Mouse (Mus musculus): Measurements from ENCODE around the gene Lrrc3c. TPM values are rescaled to one million over a fixed set of nuclear protein-coding genes. Genes with fewer than 3 reads are reported as not detected.

Lrrc3c gene
- polyA plus RNA-seq, 1 experiment from 2014 or later: not detected

Other genes with a start within 250 kb of the Lrrc3c start
- 13.6 and 15.3 TPM in 2 replicates for gene Ppp1r1b, start 249.9 kb upstream of the Lrrc3c start, polyA plus RNA-seq (2014; fragmentation: Nextera tagmentation; extraction: Ambion mirVana)
- 39.6 and 40.6 TPM in 2 replicates for gene Stard3, start 239.9 kb upstream of the Lrrc3c start, polyA plus RNA-seq (2014; fragmentation: Nextera tagmentation; extraction: Ambion mirVana)
- gene Tcap, start 214.5 kb upstream of the Lrrc3c start, polyA plus RNA-seq (2014; fragmentation: Nextera tagmentation; extraction: Ambion mirVana): 149 and 151 TPM in 2 replicates
- 3.9 and 4.8 TPM in 2 replicates for gene Pnmt, start 211.8 kb upstream of the Lrrc3c start, polyA plus RNA-seq (2014; fragmentation: Nextera tagmentation; extraction: Ambion mirVana)
- 10.6 and 13.7 TPM in 2 replicates for gene Pgap3, start 197.8 kb upstream of the Lrrc3c start, polyA plus RNA-seq (2014; fragmentation: Nextera tagmentation; extraction: Ambion mirVana)
- 48.0 and 56.4 TPM in 2 replicates for gene Erbb2, start 185.8 kb upstream of the Lrrc3c start, polyA plus RNA-seq (2014; fragmentation: Nextera tagmentation; extraction: Ambion mirVana)
- gene Mien1, start 159.3 kb upstream of the Lrrc3c start, polyA plus RNA-seq (2014; fragmentation: Nextera tagmentation; extraction: Ambion mirVana): 107 and 110 TPM in 2 replicates
- 0.63 and 2.0 TPM in 2 replicates for gene Grb7, start 151.9 kb upstream of the Lrrc3c start, polyA plus RNA-seq (2014; fragmentation: Nextera tagmentation; extraction: Ambion mirVana)
- 0.13 TPM in 1 of 2 replicates, not detected in the other for gene Ikzf3, start 52.3 kb upstream of the Lrrc3c start, polyA plus RNA-seq (2014; fragmentation: Nextera tagmentation; extraction: Ambion mirVana)
- gene Zpbp2, start 47.2 kb upstream of the Lrrc3c start, polyA plus RNA-seq (2014; fragmentation: Nextera tagmentation; extraction: Ambion mirVana): 0.33 and 0.62 TPM in 2 replicates
- gene Ormdl3, start 10.9 kb upstream of the Lrrc3c start, polyA plus RNA-seq (2014; fragmentation: Nextera tagmentation; extraction: Ambion mirVana): 9.6 and 15.0 TPM in 2 replicates
- 0.34 and 0.44 TPM in 2 replicates for gene Gm12355, start 27.4 kb downstream of the Lrrc3c start, polyA plus RNA-seq (2014; fragmentation: Nextera tagmentation; extraction: Ambion mirVana)
- gene Gsdma3, start 28.1 kb downstream of the Lrrc3c start, polyA plus RNA-seq (2014; fragmentation: Nextera tagmentation; extraction: Ambion mirVana): 0.14 TPM in 1 of 2 replicates, not detected in the other
- not detected in 2 replicates for gene Gsdma2, start 48.5 kb downstream of the Lrrc3c start, polyA plus RNA-seq (2014; fragmentation: Nextera tagmentation; extraction: Ambion mirVana)
- gene Gsdma, start 66.1 kb downstream of the Lrrc3c start, polyA plus RNA-seq (2014; fragmentation: Nextera tagmentation; extraction: Ambion mirVana): not detected in 2 replicates
- gene Psmd3, start 84.3 kb downstream of the Lrrc3c start, polyA plus RNA-seq (2014; fragmentation: Nextera tagmentation; extraction: Ambion mirVana): 122 and 131 TPM in 2 replicates
- gene Csf3, start 103.0 kb downstream of the Lrrc3c start, polyA plus RNA-seq (2014; fragmentation: Nextera tagmentation; extraction: Ambion mirVana): not detected in 2 replicates
- 31.6 and 42.1 TPM in 2 replicates for gene Med24, start 131.1 kb downstream of the Lrrc3c start, polyA plus RNA-seq (2014; fragmentation: Nextera tagmentation; extraction: Ambion mirVana)
- gene Thra, start 142.3 kb downstream of the Lrrc3c start, polyA plus RNA-seq (2014; fragmentation: Nextera tagmentation; extraction: Ambion mirVana): 32.2 and 35.7 TPM in 2 replicates
- 5.6 and 6.4 TPM in 2 replicates for gene Nr1d1, start 177.0 kb downstream of the Lrrc3c start, polyA plus RNA-seq (2014; fragmentation: Nextera tagmentation; extraction: Ambion mirVana)
- gene Msl1, start 197.2 kb downstream of the Lrrc3c start, polyA plus RNA-seq (2014; fragmentation: Nextera tagmentation; extraction: Ambion mirVana): 15.9 and 17.1 TPM in 2 replicates
- 22.2 and 28.5 TPM in 2 replicates for gene Casc3, start 206.6 kb downstream of the Lrrc3c start, polyA plus RNA-seq (2014; fragmentation: Nextera tagmentation; extraction: Ambion mirVana)
- 0.57 and 0.73 TPM in 2 replicates for gene Rapgefl1, start 238.5 kb downstream of the Lrrc3c start, polyA plus RNA-seq (2014; fragmentation: Nextera tagmentation; extraction: Ambion mirVana)